In genomic region chr7:128298481-128299342, GRCm38 (mm10) we compare ENCODE assay signal across 8 mouse cellular contexts. TPM values are rescaled to one million over a fixed set of nuclear protein-coding genes. Genes with fewer than 3 reads are reported as not detected.
DNase-seq lines count a peak whose midpoint lies in the region; ATAC-seq lines count a peak whose summit lies in the region.

No protein-coding gene starts in this region.

- H3K36me3 ChIP-seq in lung, embryonic 15.5 days: peaks cover 5% of the 10 kb centered on the region; the same call in 1 of the 2 replicates
- no peaks in the 10 kb centered on the region for H3K36me3 ChIP-seq in neural tube, embryonic 13.5 days

- peak overlapping the region; percentile 96 for H3K9ac ChIP-seq in lung, embryonic 15.5 days
- H3K9ac ChIP-seq in neural tube, embryonic 13.5 days: peak overlapping the region; percentile 88; the same call in 1 of the 2 replicates

- 67% methylated on average over 8 of the region's 8 CpGs for WGBS in lung, embryonic 15.5 days
- 79% methylated on average over 8 of the region's 8 CpGs for WGBS in neural tube, embryonic 13.5 days

- H3K9me3 ChIP-seq in lung, embryonic 15.5 days: no peaks in the 10 kb centered on the region
- no peaks in the 10 kb centered on the region for H3K9me3 ChIP-seq in neural tube, embryonic 13.5 days

- H3K27me3 ChIP-seq in lung, embryonic 15.5 days: no peaks in the 10 kb centered on the region
- no peaks in the 10 kb centered on the region for H3K27me3 ChIP-seq in neural tube, embryonic 13.5 days

- H3K4me1 ChIP-seq in lung, embryonic 15.5 days: peaks cover 27% of the 10 kb centered on the region
- peaks cover 20% of the 10 kb centered on the region for H3K4me1 ChIP-seq in neural tube, embryonic 13.5 days (replicated peaks)

- H3K4me3 ChIP-seq in lung, embryonic 15.5 days: peak overlapping the region; percentile 91
- H3K4me3 ChIP-seq in neural tube, embryonic 13.5 days: peak overlapping the region; percentile 78

- DNase-seq in lung, postnatal 4 days: no peak
- DNase-seq in layer of hippocampus, adult 9-11 months: peak; percentile 22
- DNase-seq in spleen, postnatal 14 days (ENCODE audit: low spot score in 2 of 2): no peak
- no peak for DNase-seq in right cerebral cortex, postnatal 25 days
- DNase-seq in spleen, postnatal 10 days (ENCODE audit: low spot score in 2 of 2): no peak

- peak overlapping the region; percentile 83 for H3K4me2 ChIP-seq in lung, embryonic 15.5 days
- peak overlapping the region; percentile 91 for H3K4me2 ChIP-seq in neural tube, embryonic 13.5 days

- peak overlapping the region; percentile 93 for H3K27ac ChIP-seq in lung, embryonic 15.5 days
- no peak overlapping the region for H3K27ac ChIP-seq in neural tube, embryonic 13.5 days (replicated peaks)

- ATAC-seq in lung, embryonic 15.5 days (ENCODE audit: borderline replicate concordance, extremely low read depth, low FRiP score, low TSS enrichment): no peak
- peak; percentile 43 for ATAC-seq in erythroblast, adult 5-6 weeks (replicated peaks; ENCODE audit: low FRiP score, poor library complexity, severe bottlenecking)
- ATAC-seq in neural tube, embryonic 13.5 days (ENCODE audit: low read depth): no peak

RNA-seq across cellular contexts. Expression of gene BC017158, which starts 0.7 kb away (rescaled TPM):
- 31.3 and 38.6 TPM in 2 replicates for polyA plus RNA-seq in lung, embryonic 15.5 days (2015; fragmentation: Nextera tagmentation; extraction: Ambion mirVana)
- 29.2 and 52.5 TPM in 2 replicates for total RNA-seq in erythroblast, adult 5-6 weeks (2015; ENCODE audit: low replicate concordance)
- total RNA-seq in erythroblast, adult 5-6 weeks (2017; ENCODE audit: low replicate concordance): 41.7 and 56.7 TPM in 2 replicates
- polyA plus RNA-seq in neural tube, embryonic 13.5 days (2015; fragmentation: Nextera tagmentation; extraction: Ambion mirVana): 19.1 and 19.7 TPM in 2 replicates

RNA-seq across cellular contexts. Expression of gene Slc5a2, which starts 33.3 kb away (rescaled TPM):
- 0.15 and 0.19 TPM in 2 replicates for polyA plus RNA-seq in lung, embryonic 15.5 days (2015; fragmentation: Nextera tagmentation; extraction: Ambion mirVana)
- total RNA-seq in erythroblast, adult 5-6 weeks (2015; ENCODE audit: low replicate concordance): not detected in 2 replicates
- total RNA-seq in erythroblast, adult 5-6 weeks (2017; ENCODE audit: low replicate concordance): 0.85 TPM in 1 of 2 replicates, not detected in the other
- not detected in 2 replicates for polyA plus RNA-seq in neural tube, embryonic 13.5 days (2015; fragmentation: Nextera tagmentation; extraction: Ambion mirVana)

RNA-seq across cellular contexts. Expression of gene Tgfb1i1, which starts 52.1 kb away (rescaled TPM):
- 173 and 178 TPM in 2 replicates for polyA plus RNA-seq in lung, embryonic 15.5 days (2015; fragmentation: Nextera tagmentation; extraction: Ambion mirVana)
- 0.96 and 2.9 TPM in 2 replicates for total RNA-seq in erythroblast, adult 5-6 weeks (2015; ENCODE audit: low replicate concordance)
- 0.84 TPM in 1 of 2 replicates, not detected in the other for total RNA-seq in erythroblast, adult 5-6 weeks (2017; ENCODE audit: low replicate concordance)
- 33.4 and 37.0 TPM in 2 replicates for polyA plus RNA-seq in neural tube, embryonic 13.5 days (2015; fragmentation: Nextera tagmentation; extraction: Ambion mirVana)
